ENCODE assay signal across 18 mouse cellular contexts in genomic region chr6:146928108-146928507, GRCm38 (mm10). TPM values are rescaled to one million over a fixed set of nuclear protein-coding genes. Genes with fewer than 3 reads are reported as not detected.
DNase-seq lines count a peak whose midpoint lies in the region; ATAC-seq and TF ChIP-seq lines count a peak whose summit lies in the region.
"Had no signal": no experiment of that assay in that cellular context is flagged by ENCODE, and none has a peak within 500 bp of the region (broad histone marks: within the 10 kb centered on the region; RNA-seq: fewer than 3 reads in every experiment).

No protein-coding gene starts in this region.

- no peak for TF ChIP-seq POLR2A in embryonic fibroblast, embryonic 13.5 days (IDR thresholded peaks at IDR 0.05; ENCODE audit: low read depth, low read length)

- no peak overlapping the region for H3K9ac ChIP-seq in heart, embryonic 12.5 days
- H3K9ac ChIP-seq in liver, postnatal 0 days (replicated peaks) = no peak overlapping the region
- no peak overlapping the region for H3K9ac ChIP-seq in intestine, embryonic 16.5 days (ENCODE audit: low read depth, low read length)
- H3K9ac ChIP-seq: neural tube, embryonic 13.5 days had no signal

- no peak overlapping the region for H3K4me2 ChIP-seq in heart, embryonic 12.5 days
- no peak overlapping the region for H3K4me2 ChIP-seq in liver, postnatal 0 days (ENCODE audit: low read depth, low read length)
- H3K4me2 ChIP-seq in intestine, embryonic 16.5 days (ENCODE audit: low read depth, low read length) = no peak overlapping the region
- H3K4me2 ChIP-seq: neural tube, embryonic 13.5 days had no signal

- intact Hi-C loops in heart, postnatal 36 days (cut with DNase I) = no loop called here

- no peaks in the 10 kb centered on the region for H3K27me3 ChIP-seq in heart, embryonic 12.5 days (replicated peaks)
- no peaks in the 10 kb centered on the region for H3K27me3 ChIP-seq in liver, postnatal 0 days (ENCODE audit: insufficient read depth, low read length)
- no peaks in the 10 kb centered on the region for H3K27me3 ChIP-seq in intestine, embryonic 16.5 days (replicated peaks; ENCODE audit: control insufficient read depth, insufficient read depth, low read length)
- H3K27me3 ChIP-seq: neural tube, embryonic 13.5 days; Patski had no signal

- H3K4me1 ChIP-seq in heart, embryonic 12.5 days (replicated peaks) = peaks cover 40% of the 10 kb centered on the region
- H3K4me1 ChIP-seq in liver, postnatal 0 days (ENCODE audit: insufficient read depth) = peaks cover 24% of the 10 kb centered on the region
- H3K4me1 ChIP-seq in embryonic fibroblast, embryonic 13.5 days (ENCODE audit: control insufficient read depth, insufficient read depth, low read length) = peaks cover 37% of the 10 kb centered on the region
- peaks cover 18% of the 10 kb centered on the region for H3K4me1 ChIP-seq in intestine, embryonic 16.5 days (ENCODE audit: control insufficient read depth, insufficient read depth, low read length)

- TF ChIP-seq CTCF in liver, postnatal 0 days (IDR thresholded peaks at IDR 0.05; ENCODE audit: low read depth) = no peak
- TF ChIP-seq CTCF in embryonic fibroblast, embryonic 13.5 days (IDR thresholded peaks at IDR 0.05; ENCODE audit: borderline replicate concordance, insufficient read depth, low read length) = no peak

- peak overlapping the region; percentile 56 for H3K27ac ChIP-seq in heart, embryonic 12.5 days (ENCODE audit: poor library complexity, severe bottlenecking)
- H3K27ac ChIP-seq in liver, postnatal 0 days (ENCODE audit: low read depth) = peak overlapping the region; percentile 53
- H3K27ac ChIP-seq in embryonic fibroblast, embryonic 13.5 days (ENCODE audit: insufficient read depth, low read length) = peak overlapping the region; percentile 27
- H3K27ac ChIP-seq in intestine, embryonic 16.5 days (ENCODE audit: low read length) = peak overlapping the region; percentile 26; the same call in 1 of the 2 replicates
- H3K27ac ChIP-seq: macrophage; neural tube, embryonic 13.5 days had no signal

- H3K9me3 ChIP-seq in heart, embryonic 12.5 days (replicated peaks) = no peaks in the 10 kb centered on the region
- H3K9me3 ChIP-seq in liver, postnatal 0 days (ENCODE audit: low read length) = no peaks in the 10 kb centered on the region
- no peaks in the 10 kb centered on the region for H3K9me3 ChIP-seq in intestine, embryonic 16.5 days (ENCODE audit: control insufficient read depth, low read length)
- H3K9me3 ChIP-seq: hindbrain, embryonic 10.5 days; neural tube, embryonic 13.5 days had no signal

- 26% methylated on average over 3 of the region's 3 CpGs for WGBS in heart, embryonic 12.5 days
- 39% methylated on average over 3 of the region's 3 CpGs for WGBS in liver, postnatal 0 days (ENCODE audit: insufficient replicate concordance)
- 38% methylated on average over 3 of the region's 3 CpGs for WGBS in intestine, embryonic 16.5 days

- no peak for DNase-seq in heart, postnatal 36 days
- DNase-seq in liver, postnatal 0 days = no peak
- no peak for DNase-seq in liver
- no peak for DNase-seq in right cerebral cortex, postnatal 10 days (ENCODE audit: low spot score in 2 of 2)
- DNase-seq: adrenal gland, postnatal 36 days; cerebellum, adult 18-20 months; kidney, adult 8-10 months had no signal

- ATAC-seq in heart, embryonic 12.5 days (ENCODE audit: insufficient number of reproducible peaks, low FRiP score) = no peak
- no peak for ATAC-seq in liver, postnatal 0 days
- ATAC-seq in intestine, embryonic 16.5 days = no peak
- no peak for ATAC-seq in cerebellum, adult (ENCODE audit: insufficient number of reproducible peaks, low FRiP score, low TSS enrichment)
- ATAC-seq: Patski had no signal

- H3K4me3 ChIP-seq in heart, embryonic 12.5 days = no peak overlapping the region
- H3K4me3 ChIP-seq in liver, postnatal 0 days (ENCODE audit: low read depth, low read length) = no peak overlapping the region
- no peak overlapping the region for H3K4me3 ChIP-seq in embryonic fibroblast, embryonic 13.5 days (ENCODE audit: insufficient read depth, low read length)
- no peak overlapping the region for H3K4me3 ChIP-seq in intestine, embryonic 16.5 days (ENCODE audit: low read length)
- H3K4me3 ChIP-seq: hindbrain, embryonic 10.5 days; neural tube, embryonic 13.5 days had no signal

- TF ChIP-seq EP300 in liver, postnatal 0 days (IDR thresholded peaks at IDR 0.05; ENCODE audit: low read depth) = no peak

- no peaks in the 10 kb centered on the region for H3K36me3 ChIP-seq in heart, embryonic 12.5 days
- no peaks in the 10 kb centered on the region for H3K36me3 ChIP-seq in liver, postnatal 0 days (replicated peaks; ENCODE audit: insufficient read depth, low read length)
- no peaks in the 10 kb centered on the region for H3K36me3 ChIP-seq in intestine, embryonic 16.5 days (ENCODE audit: control insufficient read depth, insufficient read depth, low read length)
- H3K36me3 ChIP-seq: hindbrain, embryonic 10.5 days; neural tube, embryonic 13.5 days had no signal

RNA-seq across cellular contexts. Expression of gene 1700034J05Rik, which starts 26.1 kb away (rescaled TPM):
- polyA plus RNA-seq in heart, embryonic 12.5 days (2016; fragmentation: Nextera tagmentation; extraction: Ambion mirVana) = 0.17 and 0.23 TPM in 2 replicates
- not detected for total RNA-seq in heart, postnatal 36 days (2021)
- polyA plus RNA-seq in liver, postnatal 0 days (2015; fragmentation: Nextera tagmentation; extraction: Ambion mirVana) = 0.05 TPM in 1 of 2 replicates, not detected in the other
- polyA plus RNA-seq in embryonic fibroblast, embryonic 13.5 days (2011; ENCODE audit: insufficient read length, low read depth, missing spikeins) = not detected in 2 replicates
- polyA plus RNA-seq in intestine, embryonic 16.5 days (2015; fragmentation: Nextera tagmentation; extraction: Ambion mirVana) = 0.10 and 0.11 TPM in 2 replicates
- total RNA-seq: adrenal gland, postnatal 36 days; layer of hippocampus, postnatal 14 days; midbrain, postnatal 0 days had no signal
- polyA plus RNA-seq: limb, embryonic 11.5 days; macrophage; midbrain, postnatal 0 days; neural tube, embryonic 13.5 days; Patski had no signal

RNA-seq across cellular contexts. Expression of gene Ppfibp1, which starts 39.8 kb away (rescaled TPM):
- 83.9 and 84.8 TPM in 2 replicates for polyA plus RNA-seq in heart, embryonic 12.5 days (2016; fragmentation: Nextera tagmentation; extraction: Ambion mirVana)
- 100 to 1,000 TPM; 111 to 115 TPM for total RNA-seq in heart, postnatal 36 days (2021)
- 8.9 and 11.3 TPM in 2 replicates for polyA plus RNA-seq in liver, postnatal 0 days (2015; fragmentation: Nextera tagmentation; extraction: Ambion mirVana)
- polyA plus RNA-seq in embryonic fibroblast, embryonic 13.5 days (2011; ENCODE audit: insufficient read length, low read depth, missing spikeins) = 196 and 246 TPM in 2 replicates
- 31.8 and 33.3 TPM in 2 replicates for polyA plus RNA-seq in intestine, embryonic 16.5 days (2015; fragmentation: Nextera tagmentation; extraction: Ambion mirVana)
